Mouse (Mus musculus): ENCODE results near the gene D1Ertd622e. TPM values are rescaled to one million over a fixed set of nuclear protein-coding genes. Genes with fewer than 3 reads are reported as not detected.

D1Ertd622e gene
- polyA plus RNA-seq, 1 experiment from 2014 or later = 16.2 TPM

GRCm38 (mm10) chr1:97676526-97677177 lies 14.8 kb upstream of the D1Ertd622e start:
- 86% methylated on average over 4 of the region's 4 CpGs for WGBS

GRCm38 (mm10) chr1:97676115-97676514 lies 14.2 kb upstream of the D1Ertd622e start:
- Histone ChIP-seq H3K4me1 (ENCODE audit: control insufficient read depth, insufficient read depth, low read length) (no peaks in the 10 kb centered on the region), H3K9me3 (ENCODE audit: control insufficient read depth, low read depth, low read length) (no peaks in the 10 kb centered on the region), H3K9ac (replicated peaks; ENCODE audit: low read depth, low read length) (no peak overlapping the region), H3K27ac (ENCODE audit: low read length) (no peak overlapping the region), H3K36me3 (ENCODE audit: control insufficient read depth, insufficient read depth, low read length) (no peaks in the 10 kb centered on the region), H3K4me2 (replicated peaks; ENCODE audit: low read depth, low read length) (no peak overlapping the region), H3K27me3 (ENCODE audit: control insufficient read depth, insufficient read depth, low read length) (no peaks in the 10 kb centered on the region), H3K4me3 (ENCODE audit: low read depth, low read length) (no peak overlapping the region)
- 66% methylated on average over 2 of the region's 2 CpGs for WGBS
- no peak for ATAC-seq (ENCODE audit: insufficient number of reproducible peaks, insufficient read depth, low FRiP score, low read depth)

More at GRCm38 (mm10) chr1:97676526-97677177, 14.8 kb upstream of the D1Ertd622e start:
- no peaks in the 10 kb centered on the region for H3K9me3 ChIP-seq (ENCODE audit: control insufficient read depth, low read depth, low read length)
- no peak overlapping the region for H3K9ac ChIP-seq (replicated peaks; ENCODE audit: low read depth, low read length)
- no peaks in the 10 kb centered on the region for H3K27me3 ChIP-seq (ENCODE audit: control insufficient read depth, insufficient read depth, low read length)
- no peak for ATAC-seq (ENCODE audit: insufficient number of reproducible peaks, insufficient read depth, low FRiP score, low read depth)
- H3K4me3 ChIP-seq (ENCODE audit: low read depth, low read length) = no peak overlapping the region
- no peaks in the 10 kb centered on the region for H3K4me1 ChIP-seq (ENCODE audit: control insufficient read depth, insufficient read depth, low read length)
- no peak overlapping the region for H3K27ac ChIP-seq (ENCODE audit: low read length)
- H3K36me3 ChIP-seq (ENCODE audit: control insufficient read depth, insufficient read depth, low read length) = no peaks in the 10 kb centered on the region
- no peak overlapping the region for H3K4me2 ChIP-seq (replicated peaks; ENCODE audit: low read depth, low read length)

DNA sequence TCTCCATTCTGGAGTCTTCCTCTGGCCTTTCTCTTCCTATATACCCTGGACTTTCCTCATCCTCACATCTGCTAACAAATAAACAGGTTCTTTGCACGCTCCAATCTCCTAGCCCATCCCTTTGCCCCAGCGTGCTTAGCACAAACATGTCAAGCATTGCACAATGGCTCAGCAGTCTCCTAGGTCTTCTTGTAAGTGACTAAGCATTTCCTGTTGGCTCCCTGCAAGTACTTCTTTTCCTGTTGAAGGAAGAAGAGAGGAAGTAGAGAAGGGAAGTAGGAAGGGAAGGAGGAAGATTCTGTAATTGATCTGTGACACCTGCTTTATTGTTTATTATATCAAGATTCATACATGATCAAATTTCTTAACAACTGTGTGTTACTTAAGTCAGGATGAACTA lies 11.0 kb upstream of the D1Ertd622e start:
- 47% methylated on average over 2 of the region's 2 CpGs for WGBS
- no peak overlapping the region for H3K4me3 ChIP-seq (ENCODE audit: low read depth, low read length)

GRCm38 (mm10) chr1:97667288-97667687 lies 5.4 kb upstream of the D1Ertd622e start:
- no peak overlapping the region for H3K4me3 ChIP-seq (ENCODE audit: low read depth, low read length)
- peaks cover 3% of the 10 kb centered on the region; the same call in 1 of the 2 replicates for H3K4me1 ChIP-seq (ENCODE audit: control insufficient read depth, insufficient read depth, low read length)
- no peaks in the 10 kb centered on the region for H3K36me3 ChIP-seq (ENCODE audit: control insufficient read depth, insufficient read depth, low read length)
- no peaks in the 10 kb centered on the region for H3K9me3 ChIP-seq (ENCODE audit: control insufficient read depth, low read depth, low read length)
- H3K27me3 ChIP-seq (ENCODE audit: control insufficient read depth, insufficient read depth, low read length) = no peaks in the 10 kb centered on the region
- H3K27ac ChIP-seq (ENCODE audit: low read length) = no peak overlapping the region
- no peak overlapping the region for H3K9ac ChIP-seq (replicated peaks; ENCODE audit: low read depth, low read length)
- no peak overlapping the region for H3K4me2 ChIP-seq (replicated peaks; ENCODE audit: low read depth, low read length)
- no peak for ATAC-seq (ENCODE audit: insufficient number of reproducible peaks, insufficient read depth, low FRiP score, low read depth)
- 86% methylated on average over 1 of the region's 1 CpGs for WGBS

More for the DNA sequence above, 11.0 kb upstream of the D1Ertd622e start:
- no peak for ATAC-seq (ENCODE audit: insufficient number of reproducible peaks, insufficient read depth, low FRiP score, low read depth)
- no peak overlapping the region for H3K27ac ChIP-seq (ENCODE audit: low read length)
- no peak overlapping the region for H3K9ac ChIP-seq (replicated peaks; ENCODE audit: low read depth, low read length)
- H3K9me3 ChIP-seq (ENCODE audit: control insufficient read depth, low read depth, low read length) = no peaks in the 10 kb centered on the region
- H3K4me1 ChIP-seq (ENCODE audit: control insufficient read depth, insufficient read depth, low read length) = no peaks in the 10 kb centered on the region
- no peaks in the 10 kb centered on the region for H3K27me3 ChIP-seq (ENCODE audit: control insufficient read depth, insufficient read depth, low read length)
- no peaks in the 10 kb centered on the region for H3K36me3 ChIP-seq (ENCODE audit: control insufficient read depth, insufficient read depth, low read length)
- no peak overlapping the region for H3K4me2 ChIP-seq (replicated peaks; ENCODE audit: low read depth, low read length)

DNA sequence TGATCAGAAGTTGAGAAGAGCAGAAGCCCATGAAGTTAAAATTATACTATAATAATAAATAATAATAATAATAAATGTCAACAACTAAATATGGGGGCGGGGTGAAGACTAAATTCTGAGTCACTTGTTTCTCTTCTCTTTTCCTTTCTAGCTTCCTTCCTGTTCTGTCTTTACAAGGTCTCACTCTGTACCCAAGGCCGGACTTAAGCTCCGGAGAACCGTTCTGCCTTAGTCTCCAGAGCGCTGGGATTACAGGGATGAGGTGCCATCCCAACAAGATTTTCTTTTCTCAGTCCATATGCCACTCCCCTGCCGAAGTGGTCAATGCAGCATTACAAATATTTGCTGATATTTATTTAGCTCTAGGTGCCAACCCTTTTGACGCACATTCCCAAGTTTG lies 450 bp upstream of the D1Ertd622e start:
- WGBS = 27% methylated on average over 7 of the region's 7 CpGs
- ATAC-seq (ENCODE audit: insufficient number of reproducible peaks, insufficient read depth, low FRiP score, low read depth) = no peak

DNA sequence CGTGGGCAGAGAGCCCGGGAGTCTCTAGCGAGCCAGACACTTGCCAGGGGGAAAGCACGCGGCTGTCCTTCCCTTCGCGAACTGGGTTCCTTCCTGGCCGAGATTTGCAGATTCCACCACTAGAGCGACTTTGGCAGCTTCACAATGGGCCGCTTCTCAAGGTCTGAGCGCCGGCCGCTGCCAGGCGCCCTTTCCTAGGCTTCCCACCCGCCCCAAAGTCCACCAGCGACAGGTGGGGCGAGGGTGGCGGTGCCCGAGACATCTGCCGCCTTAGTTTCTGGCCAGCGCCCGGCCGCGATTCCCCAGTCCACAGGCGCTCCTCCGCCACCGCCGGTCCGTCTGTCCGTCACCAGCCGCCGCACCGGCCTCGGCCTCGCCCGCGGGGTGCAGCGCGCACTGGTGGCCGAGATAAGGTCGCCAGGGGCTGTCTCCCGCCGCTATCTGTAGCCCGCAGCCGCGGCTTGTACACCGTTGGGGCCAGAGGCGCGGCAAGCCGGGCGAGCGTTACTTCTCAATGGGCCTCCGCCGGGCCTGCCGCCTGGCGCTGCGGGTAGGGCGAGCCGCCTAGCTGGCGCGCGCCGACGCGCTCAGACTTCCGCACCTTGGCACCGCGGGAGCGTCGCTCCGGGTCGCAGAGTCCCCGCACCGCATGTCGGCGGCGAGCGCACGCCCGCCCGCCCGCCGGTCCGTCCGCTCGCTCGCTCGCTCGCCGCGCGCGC lies 1.0 kb downstream of the D1Ertd622e start:
- H3K27me3 ChIP-seq (ENCODE audit: control insufficient read depth, insufficient read depth, low read length) = no peaks in the 10 kb centered on the region
- peak overlapping the region; percentile 87 for H3K4me2 ChIP-seq (replicated peaks; ENCODE audit: low read depth, low read length)
- H3K9me3 ChIP-seq (ENCODE audit: control insufficient read depth, low read depth, low read length) = no peaks in the 10 kb centered on the region
- H3K36me3 ChIP-seq (ENCODE audit: control insufficient read depth, insufficient read depth, low read length) = no peaks in the 10 kb centered on the region
- peak overlapping the region; percentile 71 for H3K27ac ChIP-seq (ENCODE audit: low read length)
- ATAC-seq (ENCODE audit: insufficient number of reproducible peaks, insufficient read depth, low FRiP score, low read depth) = peak; percentile 60
- H3K4me1 ChIP-seq (ENCODE audit: control insufficient read depth, insufficient read depth, low read length) = peaks cover 3% of the 10 kb centered on the region; the same call in 1 of the 2 replicates
- peak overlapping the region; percentile 83 for H3K4me3 ChIP-seq (ENCODE audit: low read depth, low read length)
- WGBS = under 1% methylated on average over 87 of the region's 93 CpGs
- peak overlapping the region; percentile 71 for H3K9ac ChIP-seq (replicated peaks; ENCODE audit: low read depth, low read length)

More for the DNA sequence above, 450 bp upstream of the D1Ertd622e start:
- Histone ChIP-seq H3K4me2 (replicated peaks; ENCODE audit: low read depth, low read length) (peak overlapping the region; percentile 87), H3K36me3 (ENCODE audit: control insufficient read depth, insufficient read depth, low read length) (no peaks in the 10 kb centered on the region), H3K4me3 (ENCODE audit: low read depth, low read length) (peak overlapping the region; percentile 83), H3K9ac (replicated peaks; ENCODE audit: low read depth, low read length) (peak overlapping the region; percentile 71), H3K27ac (ENCODE audit: low read length) (no peak overlapping the region; the same call in 1 of the 2 replicates), H3K9me3 (ENCODE audit: control insufficient read depth, low read depth, low read length) (no peaks in the 10 kb centered on the region), H3K27me3 (ENCODE audit: control insufficient read depth, insufficient read depth, low read length) (no peaks in the 10 kb centered on the region), H3K4me1 (ENCODE audit: control insufficient read depth, insufficient read depth, low read length) (peaks cover 3% of the 10 kb centered on the region; the same call in 1 of the 2 replicates)

GRCm38 (mm10) chr1:97659405-97659804 lies 2.5 kb downstream of the D1Ertd622e start:
- ATAC-seq (ENCODE audit: insufficient number of reproducible peaks, insufficient read depth, low FRiP score, low read depth) = no peak
- Histone ChIP-seq H3K9ac (replicated peaks; ENCODE audit: low read depth, low read length) (no peak overlapping the region), H3K9me3 (ENCODE audit: control insufficient read depth, low read depth, low read length) (no peaks in the 10 kb centered on the region), H3K4me1 (ENCODE audit: control insufficient read depth, insufficient read depth, low read length) (peaks cover 3% of the 10 kb centered on the region; the same call in 1 of the 2 replicates), H3K27me3 (ENCODE audit: control insufficient read depth, insufficient read depth, low read length) (no peaks in the 10 kb centered on the region), H3K27ac (ENCODE audit: low read length) (no peak overlapping the region), H3K4me2 (replicated peaks; ENCODE audit: low read depth, low read length) (peak overlapping the region; percentile 87; the same call in 1 of the 2 replicates), H3K4me3 (ENCODE audit: low read depth, low read length) (peak overlapping the region; percentile 83; the same call in 1 of the 2 replicates), H3K36me3 (ENCODE audit: control insufficient read depth, insufficient read depth, low read length) (no peaks in the 10 kb centered on the region)
- WGBS = 77% methylated on average over 7 of the region's 7 CpGs

DNA sequence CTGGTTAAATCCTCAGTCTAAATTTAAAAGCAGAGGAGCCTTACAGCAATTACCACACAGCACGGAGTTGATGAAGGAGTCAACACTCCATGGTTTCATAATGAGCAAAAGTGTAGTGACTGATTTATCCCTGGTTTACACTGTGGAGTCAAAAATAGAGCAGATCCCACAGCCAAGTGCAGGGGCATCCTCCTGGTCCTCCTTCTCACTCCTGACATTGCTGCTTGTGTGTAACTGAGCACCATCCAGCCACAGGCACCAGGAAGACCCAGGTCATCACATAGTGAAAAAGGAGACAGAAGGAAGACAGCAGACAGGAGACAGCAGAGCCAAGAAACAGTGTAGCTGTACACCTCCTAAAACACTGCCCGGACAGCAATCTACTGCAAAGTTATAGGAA lies 4.1 kb downstream of the D1Ertd622e start:
- Histone ChIP-seq H3K4me2 (replicated peaks; ENCODE audit: low read depth, low read length) (no peak overlapping the region), H3K4me1 (ENCODE audit: control insufficient read depth, insufficient read depth, low read length) (peaks cover 3% of the 10 kb centered on the region; the same call in 1 of the 2 replicates), H3K36me3 (ENCODE audit: control insufficient read depth, insufficient read depth, low read length) (no peaks in the 10 kb centered on the region), H3K4me3 (ENCODE audit: low read depth, low read length) (no peak overlapping the region), H3K27me3 (ENCODE audit: control insufficient read depth, insufficient read depth, low read length) (no peaks in the 10 kb centered on the region), H3K27ac (ENCODE audit: low read length) (no peak overlapping the region), H3K9ac (replicated peaks; ENCODE audit: low read depth, low read length) (no peak overlapping the region), H3K9me3 (ENCODE audit: control insufficient read depth, low read depth, low read length) (no peaks in the 10 kb centered on the region)
- WGBS = 80% methylated on average over 2 of the region's 2 CpGs
- ATAC-seq (ENCODE audit: insufficient number of reproducible peaks, insufficient read depth, low FRiP score, low read depth) = no peak
